Comparison of ENCODE assay signal across 13 mouse cellular contexts in the genomic region with DNA sequence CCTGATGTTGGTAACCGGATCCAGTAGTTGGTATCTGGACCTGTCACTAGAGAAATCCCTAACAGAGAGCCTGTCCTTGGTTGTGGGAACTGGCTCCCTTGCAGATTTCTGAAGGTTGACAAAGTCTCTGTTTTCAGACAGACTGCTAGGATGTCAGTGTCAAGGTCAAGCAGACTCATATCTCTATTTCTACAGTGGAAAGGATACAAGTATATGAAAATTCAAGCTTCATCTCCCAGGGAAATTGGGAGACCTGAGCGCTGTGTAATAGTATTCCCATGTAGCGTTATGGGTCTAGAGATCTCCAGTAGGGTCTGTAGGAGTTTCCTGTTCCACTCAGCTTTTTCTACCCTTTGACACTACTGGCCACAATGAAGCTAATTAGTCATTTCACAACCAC.
"Had no signal": no experiment of that assay in that cellular context is flagged by ENCODE, and none has a peak within 500 bp of the region (broad histone marks: within the 10 kb centered on the region; RNA-seq: fewer than 3 reads in every experiment).

No protein-coding gene starts in this region.

- DNase-seq: gastrocnemius, adult 2 months; gastrocnemius, postnatal 10 days; gastrocnemius, postnatal 25 days; heart, adult 18-20 months; heart, postnatal 10 days; heart, postnatal 4 days; kidney, adult 18-20 months; kidney, adult 9 months; kidney, postnatal 14 days; kidney, postnatal 36 days; layer of hippocampus, adult 9-11 months; layer of hippocampus, postnatal 36 days; left cerebral cortex, postnatal 4 days had no signal
